11 mouse cellular contexts compared by ENCODE assay signal in the genomic region with DNA sequence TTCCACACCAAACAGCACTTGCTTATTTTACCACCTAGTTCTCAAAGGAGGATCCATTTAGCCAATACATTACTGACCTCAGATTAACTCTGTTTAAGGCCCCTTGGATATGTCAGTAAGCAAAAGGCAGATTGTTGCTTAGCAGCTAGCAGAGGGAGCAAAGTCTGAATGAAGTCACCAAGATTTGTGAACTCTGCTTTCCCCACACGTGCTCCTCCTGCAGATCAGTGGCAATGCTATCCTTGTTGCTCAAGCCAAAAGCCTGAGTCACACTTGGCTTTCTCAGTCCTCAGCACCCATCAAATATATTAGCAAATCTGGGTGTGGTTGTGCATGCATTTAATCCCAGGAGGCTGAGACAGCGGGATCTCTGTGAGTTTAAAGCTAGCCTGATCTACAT.
DNase-seq lines count a peak whose midpoint lies in the region.
"Had no signal": no experiment of that assay in that cellular context is flagged by ENCODE, and none has a peak within 500 bp of the region (broad histone marks: within the 10 kb centered on the region; RNA-seq: fewer than 3 reads in every experiment).

No protein-coding gene starts in this region.

- peak; percentile 39 for DNase-seq in kidney, adult 11 months
- no peak for DNase-seq in kidney, postnatal 4 days
- peak; percentile 38 for DNase-seq in ES-CJ7 (ENCODE audit: low read depth, low spot score)
- peak; percentile 27 for DNase-seq in adrenal gland, postnatal 14 days
- peak; percentile 8 to 49 for DNase-seq in kidney, postnatal 25 days
- no peak for DNase-seq in urinary bladder, postnatal 10 days (ENCODE audit: low spot score)
- DNase-seq in layer of hippocampus, adult 9-11 months, result no peak
- no peak for DNase-seq in cerebellum, adult 11 months
- DNase-seq: lung, adult 2 months; right cerebral cortex, postnatal 25 days; thymus, adult 18-20 months had no signal

Comparison
In these comparisons a context has a peak if more than half of its experiments do, and no peak if none do; other contexts are left out.
1. DNase-seq: peak in kidney, adult 11 months (single experiment), ES-CJ7 (single experiment), adrenal gland, postnatal 14 days (single experiment) and kidney, postnatal 25 days (2 of 2); none in kidney, postnatal 4 days (0 of 2), urinary bladder, postnatal 10 days (single experiment), layer of hippocampus, adult 9-11 months (single experiment) and cerebellum, adult 11 months (single experiment).